Mouse (Mus musculus) frontal cortex, postnatal 25 days (tissue): ENCODE measurements around the gene Uck2.
A peak's percentile ranks its signal among the peaks of the same experiment; 100 is the strongest.

Experiments used
- DNase-seq, 2 experiments: peaks; one replicate each; pipeline ENCODE4 v3.0.0; 2022; ENCODE audit warnings: low spot score in 2 of 2

The Uck2 gene

GRCm38 (mm10) chr1:167283441-167284257 lies 1.5 kb downstream of the Uck2 start:
- peak; percentile 38 to 41 for DNase-seq

GRCm38 (mm10) chr1:167282768-167283167 lies 2.4 kb downstream of the Uck2 start:
- DNase-seq, result no peak

- DNase-seq, result no peak
Observed at GRCm38 (mm10) chr1:167282112-167282511, 3.0 kb downstream of the Uck2 start.

- DNase-seq, result no peak
Observed at GRCm38 (mm10) chr1:167280061-167280460, 5.1 kb downstream of the Uck2 start.

GRCm38 (mm10) chr1:167279160-167279715 lies 5.9 kb downstream of the Uck2 start:
- DNase-seq, result no peak

- DNase-seq, result no peak
Observed at GRCm38 (mm10) chr1:167278395-167278794, 6.7 kb downstream of the Uck2 start.

GRCm38 (mm10) chr1:167274646-167275390 lies 10.3 kb downstream of the Uck2 start:
- DNase-seq, result no peak

- no peak for DNase-seq
Observed at GRCm38 (mm10) chr1:167273380-167274163, 11.5 kb downstream of the Uck2 start.

- DNase-seq, result no peak
Observed at GRCm38 (mm10) chr1:167271841-167272240, 13.3 kb downstream of the Uck2 start.

GRCm38 (mm10) chr1:167271304-167271703 lies 13.8 kb downstream of the Uck2 start:
- no peak for DNase-seq

GRCm38 (mm10) chr1:167270342-167271111 lies 14.6 kb downstream of the Uck2 start:
- no peak for DNase-seq

GRCm38 (mm10) chr1:167269856-167270270 lies 15.3 kb downstream of the Uck2 start:
- DNase-seq, result peak; percentile 23 to 32

GRCm38 (mm10) chr1:167269350-167269811 lies 15.7 kb downstream of the Uck2 start:
- DNase-seq, result no peak

GRCm38 (mm10) chr1:167268360-167269063 lies 16.6 kb downstream of the Uck2 start:
- DNase-seq, result no peak

- no peak for DNase-seq
Observed at GRCm38 (mm10) chr1:167266720-167267119, 18.4 kb downstream of the Uck2 start.

- DNase-seq, result no peak
Observed at GRCm38 (mm10) chr1:167265366-167265765, 19.8 kb downstream of the Uck2 start.

- no peak for DNase-seq
Observed at GRCm38 (mm10) chr1:167262489-167263041, 22.6 kb downstream of the Uck2 start.

- DNase-seq, result no peak
Observed at GRCm38 (mm10) chr1:167261750-167262149, 23.4 kb downstream of the Uck2 start.

GRCm38 (mm10) chr1:167259702-167260101 lies 25.4 kb downstream of the Uck2 start:
- peak; percentile 29 to 43 for DNase-seq

GRCm38 (mm10) chr1:167256724-167257302 lies 28.3 kb downstream of the Uck2 start:
- DNase-seq, result no peak
